Mouse (Mus musculus) erythroblast, adult 5-6 weeks (primary cell): ENCODE results near the gene Cltrn. TPM values are rescaled to one million over a fixed set of nuclear protein-coding genes. Genes with fewer than 3 reads are reported as not detected.

Source experiments
- ATAC-seq: replicated peaks from 2 replicates; pipeline ENCODE4 v1.8.0; 2016; ENCODE audit warnings: moderate number of reproducible peaks, mild to moderate bottlenecking, moderate TSS enrichment, inconsistent platforms; ENCODE audit not compliant: poor library complexity, low FRiP score, severe bottlenecking
- total RNA-seq, 2 experiments: library from RNA; stranded (forward) in 1 of 2; stranded (reverse) in 1 of 2; fragments of 150-400 nt in 1 of 2; fragments of 200-764, 138-1000 nt in 1 of 2; gene quantifications; 2 replicates each; pipeline versions ENCODE4 v1.2.3 to v1.2.4; 2015 to 2017; ENCODE audit warnings: low replicate concordance in 2 of 2

Cltrn gene
- total RNA-seq (2015; ENCODE audit: low replicate concordance) (not detected in 2 replicates), total RNA-seq (2017; ENCODE audit: low replicate concordance) (not detected in 2 replicates)

- ATAC-seq: 0 out of 2 replicates have a peak, but pooled peaks have one; percentile 26
Observed at GRCm38 (mm10) chrX:164088582-164088981, at the start of gene Cltrn. TSS of gene Cltrn (plus strand) at chrX:164088830.

GRCm38 (mm10) chrX:164038882-164039281, 49.7 kb upstream of the Cltrn start:
- ATAC-seq: no peak

GRCm38 (mm10) chrX:164042069-164042468, 46.6 kb upstream of the Cltrn start:
- no peak for ATAC-seq

GRCm38 (mm10) chrX:164046736-164047135, 41.9 kb upstream of the Cltrn start:
- no peak for ATAC-seq

- ATAC-seq: no peak
Observed at GRCm38 (mm10) chrX:164055726-164056125, 32.9 kb upstream of the Cltrn start.

- ATAC-seq: no peak
Observed at GRCm38 (mm10) chrX:164058523-164058922, 30.1 kb upstream of the Cltrn start.

- no peak for ATAC-seq
Observed at GRCm38 (mm10) chrX:164059070-164059469, 29.6 kb upstream of the Cltrn start.

GRCm38 (mm10) chrX:164066185-164066584, 22.4 kb upstream of the Cltrn start:
- ATAC-seq: peak; percentile 98

GRCm38 (mm10) chrX:164068968-164069367, 19.7 kb upstream of the Cltrn start:
- ATAC-seq: no peak

GRCm38 (mm10) chrX:164076040-164076775, 12.4 kb upstream of the Cltrn start, which contains the start of gene Siah1b:
TSS of gene Siah1b (minus strand) at chrX:164076493.
- peak; percentile 97 for ATAC-seq

GRCm38 (mm10) chrX:164082030-164082429, 6.6 kb upstream of the Cltrn start:
- ATAC-seq: no peak

- no peak for ATAC-seq
Observed at GRCm38 (mm10) chrX:164089916-164090315, 1.3 kb downstream of the Cltrn start.

GRCm38 (mm10) chrX:164092300-164093169, 3.9 kb downstream of the Cltrn start:
- no peak for ATAC-seq

- peak; percentile 36 for ATAC-seq
Observed at GRCm38 (mm10) chrX:164093435-164093834, 4.8 kb downstream of the Cltrn start.

- ATAC-seq: no peak
Observed at GRCm38 (mm10) chrX:164095838-164096237, 7.2 kb downstream of the Cltrn start.

- no peak for ATAC-seq
Observed at GRCm38 (mm10) chrX:164101483-164101882, 12.9 kb downstream of the Cltrn start.

- no peak for ATAC-seq
Observed at GRCm38 (mm10) chrX:164102198-164102597, 13.6 kb downstream of the Cltrn start.

- no peak for ATAC-seq
Observed at GRCm38 (mm10) chrX:164102656-164103055, 14.0 kb downstream of the Cltrn start.

GRCm38 (mm10) chrX:164111146-164111545, 22.5 kb downstream of the Cltrn start:
- ATAC-seq: no peak

GRCm38 (mm10) chrX:164113744-164114143, 25.1 kb downstream of the Cltrn start:
- no peak for ATAC-seq

GRCm38 (mm10) chrX:164123942-164124341, 35.3 kb downstream of the Cltrn start:
- ATAC-seq: no peak
